Mouse (Mus musculus) megakaryocyte, embryonic 14.5 days (primary cell): ENCODE measurements around the gene Olfr293. TPM values are rescaled to one million over a fixed set of nuclear protein-coding genes. Genes with fewer than 3 reads are reported as not detected.

ENCODE experiments used
- H3K27me3 ChIP-seq: replicated peaks from 2 replicates; pipeline ENCODE3; 2012; ENCODE audit warnings: inconsistent platforms
- H3K36me3 ChIP-seq: replicated peaks from 2 replicates; pipeline ENCODE3; 2012; ENCODE audit warnings: low read length, inconsistent platforms, mixed read lengths
- H3K4me1 ChIP-seq: 2 replicates; pipeline ENCODE4 v1.6.1; 2012; ENCODE audit warnings: inconsistent platforms
- H3K4me3 ChIP-seq: replicated peaks from 2 replicates; pipeline ENCODE3; 2012; ENCODE audit warnings: moderate library complexity, mild to moderate bottlenecking, inconsistent platforms
- H3K9me3 ChIP-seq: 2 replicates; pipeline ENCODE4 v1.6.1; 2012; ENCODE audit warnings: inconsistent platforms
- FLI1 ChIP-seq: IDR thresholded peaks from 2 replicates; pipeline ENCODE4 v1.6.1; 2012; ENCODE audit warnings: low read length, inconsistent platforms, mixed read lengths
- GATA1 ChIP-seq: IDR thresholded peaks from 3 replicates; pipeline ENCODE4 v1.6.1; 2012; ENCODE audit warnings: mixed read lengths, low read length, inconsistent platforms, borderline replicate concordance
- polyA plus RNA-seq: library from polyadenylated mRNA; stranded (reverse); fragments of >175 nt; gene quantifications from 2 replicates; pipeline ENCODE4 v1.2.3, GENCODE M21; 2012; ENCODE audit warnings: low replicate concordance; ENCODE audit not compliant: insufficient read depth

Gene Olfr293
- not detected in 2 replicates for polyA plus RNA-seq

- Histone ChIP-seq H3K36me3 (no peaks in the 10 kb centered on the region), H3K4me3 (no peak within 1 kb of the TSS), H3K4me1 (no peaks in the 10 kb centered on the region), H3K27me3 (no peaks in the 10 kb centered on the region), H3K9me3 (no peaks in the 10 kb centered on the region)
- TF ChIP-seq GATA1 (no peak), FLI1 (no peak)
Measured at GRCm38 (mm10) chr7:86648761-86649160, at the start of gene Olfr293. TSS of gene Olfr293 (plus strand) at chr7:86649061.

- no peak within 1 kb of the TSS for H3K4me3 ChIP-seq
- H3K9me3 ChIP-seq = no peaks in the 10 kb centered on the region
- H3K4me1 ChIP-seq = no peaks in the 10 kb centered on the region
- H3K27me3 ChIP-seq = no peaks in the 10 kb centered on the region
- TF ChIP-seq FLI1 (no peak), GATA1 (no peak)
- H3K36me3 ChIP-seq = no peaks in the 10 kb centered on the region
Measured at GRCm38 (mm10) chr7:86616543-86616942, 32.3 kb upstream of the Olfr293 start, which contains the start of gene Olfr294. TSS of gene Olfr294 (minus strand) at chr7:86616643.

- Histone ChIP-seq H3K4me1 (no peaks in the 10 kb centered on the region), H3K9me3 (no peaks in the 10 kb centered on the region), H3K4me3 (no peak within 1 kb of the TSS), H3K27me3 (no peaks in the 10 kb centered on the region), H3K36me3 (no peaks in the 10 kb centered on the region)
- TF ChIP-seq FLI1 = no peak
Measured at GRCm38 (mm10) chr7:86688030-86688429, 39.2 kb downstream of the Olfr293 start, which contains the start of gene Olfr292. TSS of gene Olfr292 (plus strand) at chr7:86688330.

Other genes with a start within 250 kb of the Olfr293 start
- gene Olfr301, start 245.2 kb upstream of the Olfr293 start, polyA plus RNA-seq = not detected in 2 replicates
- gene Olfr299, start 189.1 kb upstream of the Olfr293 start, polyA plus RNA-seq = not detected in 2 replicates
- not detected in 2 replicates for gene Olfr298, start 156.6 kb upstream of the Olfr293 start, polyA plus RNA-seq
- not detected in 2 replicates for gene Olfr297, start 129.1 kb upstream of the Olfr293 start, polyA plus RNA-seq
- not detected in 2 replicates for gene Olfr295, start 65.2 kb upstream of the Olfr293 start, polyA plus RNA-seq
- gene Olfr294, start 32.4 kb upstream of the Olfr293 start, polyA plus RNA-seq = not detected in 2 replicates
- not detected in 2 replicates for gene Olfr292, start 39.3 kb downstream of the Olfr293 start, polyA plus RNA-seq
- not detected in 2 replicates for gene Folh1, start 126.9 kb downstream of the Olfr293 start, polyA plus RNA-seq
- gene Vmn2r77, start 146.0 kb downstream of the Olfr293 start, polyA plus RNA-seq = not detected in 2 replicates